9 mouse cellular contexts compared by ENCODE assay signal in the genomic region with DNA sequence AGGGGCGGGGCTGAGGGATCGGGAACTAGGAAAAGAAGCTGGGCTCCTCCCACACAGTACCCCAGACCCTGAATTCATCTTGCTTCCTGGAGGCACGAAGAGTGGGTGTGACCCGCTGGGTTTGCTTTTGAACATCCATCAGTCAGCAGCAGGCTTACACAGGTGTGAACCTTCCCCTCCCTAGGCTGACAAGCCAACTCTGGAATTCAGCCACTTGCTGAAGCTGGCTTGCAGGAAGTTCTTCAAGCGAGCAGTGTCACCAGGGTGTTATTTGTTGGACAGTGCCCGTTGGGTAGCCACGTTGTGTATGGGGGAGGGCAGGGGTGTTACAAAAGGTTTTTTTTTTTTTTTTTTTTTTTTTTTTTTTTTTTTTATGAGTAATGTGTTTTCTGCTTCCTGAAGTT.
DNase-seq lines count a peak whose midpoint lies in the region; ATAC-seq and TF ChIP-seq lines count a peak whose summit lies in the region.
"Had no signal": no experiment of that assay in that cellular context is flagged by ENCODE, and none has a peak within 500 bp of the region (broad histone marks: within the 10 kb centered on the region; RNA-seq: fewer than 3 reads in every experiment).

No protein-coding gene starts in this region.

- in situ Hi-C loops in ES-E14 (cut with MboI; ENCODE audit: low sequenced_read_pairs in 2 of 2, unreplicated experiment in 2 of 2), result no loop called here

- no peak for DNase-seq in heart, adult 8-10 months (ENCODE audit: low spot score)
- DNase-seq in ES-E14 (ENCODE audit: low read depth, low spot score), result peak; percentile 57
- peak; percentile 23 for DNase-seq in forelimb bud, embryonic 11.5 days (ENCODE audit: low read depth, low spot score)
- DNase-seq in right cerebral cortex, adult 18-20 months, result no peak
- no peak for DNase-seq in thymus, postnatal 0 days (ENCODE audit: low spot score)
- no peak for DNase-seq in ovary, postnatal 14 days (ENCODE audit: low spot score)

- H3K4me1 ChIP-seq in heart, embryonic 11.5 days (ENCODE audit: control insufficient read depth, insufficient read depth, low read length), result peaks cover 3% of the 10 kb centered on the region; the same call in 1 of the 2 replicates
- H3K4me1 ChIP-seq in ES-E14 (ENCODE audit: control insufficient read depth in 2 of 2, insufficient read depth in 2 of 2, low read length in 2 of 2, poor library complexity in 1 of 2), result peaks cover 0 to 2% of the 10 kb centered on the region in 2 experiments; a peak in 1 of 4 replicates
- H3K4me1 ChIP-seq in limb, embryonic 13.5 days, result no peaks in the 10 kb centered on the region

- no peak overlapping the region for H3K27ac ChIP-seq in heart, embryonic 11.5 days (ENCODE audit: low read depth, low read length)
- no peak overlapping the region for H3K27ac ChIP-seq in ES-E14 (ENCODE audit: insufficient read depth, low read depth, low read length, poor library complexity, severe bottlenecking)
- H3K27ac ChIP-seq in limb, embryonic 13.5 days, result no peak overlapping the region
- H3K27ac ChIP-seq: macrophage had no signal

- no peaks in the 10 kb centered on the region for H3K9me3 ChIP-seq in heart, embryonic 11.5 days (replicated peaks; ENCODE audit: control insufficient read depth, low read length)
- H3K9me3 ChIP-seq in ES-E14 (ENCODE audit: control insufficient read depth, insufficient read depth, low read depth, low read length), result no peaks in the 10 kb centered on the region
- H3K9me3 ChIP-seq in limb, embryonic 13.5 days, result no peaks in the 10 kb centered on the region

- peak; percentile 31; the same call in 1 of the 2 replicates for ATAC-seq in heart, embryonic 11.5 days (replicated peaks; ENCODE audit: insufficient number of reproducible peaks, low FRiP score, low TSS enrichment)
- ATAC-seq in limb, embryonic 13.5 days (ENCODE audit: low FRiP score, low read depth), result peak; percentile 54; the same call in 1 of the 2 replicates

- H3K9ac ChIP-seq in heart, embryonic 11.5 days (ENCODE audit: low read depth, low read length), result no peak overlapping the region
- no peak overlapping the region for H3K9ac ChIP-seq in ES-E14 (ENCODE audit: insufficient read depth, low read depth, low read length, poor library complexity, severe bottlenecking)
- no peak overlapping the region for H3K9ac ChIP-seq in limb, embryonic 13.5 days

- 7% methylated on average over 7 of the region's 7 CpGs for WGBS in heart, embryonic 11.5 days (ENCODE audit: insufficient replicate concordance)
- WGBS in limb, embryonic 13.5 days, result 14% methylated on average over 7 of the region's 7 CpGs

- peak overlapping the region; percentile 48 for H3K4me2 ChIP-seq in heart, embryonic 11.5 days
- H3K4me2 ChIP-seq in limb, embryonic 13.5 days (replicated peaks), result peak overlapping the region; percentile 47

- H3K36me3 ChIP-seq in heart, embryonic 11.5 days (ENCODE audit: control insufficient read depth, insufficient read depth, low read length), result no peaks in the 10 kb centered on the region
- no peaks in the 10 kb centered on the region for H3K36me3 ChIP-seq in ES-E14 (ENCODE audit: control insufficient read depth, insufficient read depth, low read length, poor library complexity, severe bottlenecking)
- H3K36me3 ChIP-seq in limb, embryonic 13.5 days, result no peaks in the 10 kb centered on the region

- peak overlapping the region; percentile 2; the same call in 1 of the 2 replicates for H3K4me3 ChIP-seq in heart, embryonic 11.5 days (ENCODE audit: low read depth, low read length)
- H3K4me3 ChIP-seq in ES-E14 (ENCODE audit: insufficient read depth in 1 of 2, low read depth in 1 of 2, low read length in 2 of 2, poor library complexity in 1 of 2, severe bottlenecking in 1 of 2), result no peak overlapping the region
- H3K4me3 ChIP-seq in limb, embryonic 13.5 days, result no peak overlapping the region

- H3K27me3 ChIP-seq in heart, embryonic 11.5 days (ENCODE audit: control insufficient read depth, insufficient read depth, low read length), result no peaks in the 10 kb centered on the region
- H3K27me3 ChIP-seq in limb, embryonic 13.5 days, result 0 out of 2 replicates have a peak, but pooled peaks cover 5% of the 10 kb centered on the region

TF ChIP-seq in ES-E14, 5 proteins besides CTCF, POLR2A, EP300 and RAD21:
- TF ChIP-seq MAFK (IDR thresholded peaks at IDR 0.05; ENCODE audit: insufficient read depth, low read depth, low read length) (no peak), ZC3H11A (IDR thresholded peaks at IDR 0.05; ENCODE audit: borderline replicate concordance, low read depth, low read length) (no peak), ZNF384 (IDR thresholded peaks at IDR 0.05; ENCODE audit: low read depth, low read length) (no peak), HCFC1 (IDR thresholded peaks at IDR 0.05; ENCODE audit: borderline replicate concordance, insufficient read depth, low read length) (no peak), CHD2 (IDR thresholded peaks at IDR 0.05; ENCODE audit: low read depth, low read length) (no peak)
TF ChIP-seq in ES-E14: peak in this region for 0.

Comparison
In these comparisons a context has a peak if more than half of its experiments do, and no peak if none do; other contexts are left out.
1. DNase-seq: peak in ES-E14 (single experiment) and forelimb bud, embryonic 11.5 days (single experiment); none in heart, adult 8-10 months (single experiment), right cerebral cortex, adult 18-20 months (single experiment), thymus, postnatal 0 days (single experiment) and ovary, postnatal 14 days (single experiment).